19 mouse cellular contexts compared by ENCODE assay signal in genomic region chr14:27364668-27365257, GRCm38 (mm10).
DNase-seq lines count a peak whose midpoint lies in the region; ATAC-seq and TF ChIP-seq lines count a peak whose summit lies in the region.
"Had no signal": no experiment of that assay in that cellular context is flagged by ENCODE, and none has a peak within 500 bp of the region (broad histone marks: within the 10 kb centered on the region; RNA-seq: fewer than 3 reads in every experiment).

No protein-coding gene starts in this region.

- dilution Hi-C loops in CH12.LX (cut with MboI; ENCODE audit: extremely low pct_ligation_motif_present, extremely low pct_unique_long_range_greater_than_20kb, low sequenced_read_pairs): no loop called here

- DNase-seq in CH12.LX (ENCODE audit: extremely low read depth) (peak; percentile 59), MEL (ENCODE audit: low read depth, low spot score) (peak; percentile 27)
- no peak for DNase-seq in kidney, postnatal 0 days (ENCODE audit: low spot score)
- DNase-seq in limb, embryonic 14.5 days (ENCODE audit: low spot score): peak; percentile 9
- DNase-seq in frontal cortex, postnatal 14 days (ENCODE audit: low spot score in 2 of 2): no peak
- DNase-seq in heart, postnatal 25 days (ENCODE audit: low spot score): no peak
- DNase-seq: adrenal gland, postnatal 10 days; cerebellum, adult 2 months; gastrocnemius, postnatal 25 days; heart, postnatal 14 days; thymus, postnatal 14 days had no signal

- H3K9ac ChIP-seq in CH12.LX (ENCODE audit: insufficient read depth, low read depth) (0 out of 2 replicates have a peak overlapping the region, but pooled peaks have one; percentile 30), MEL (ENCODE audit: control insufficient read depth, low read depth, low read length, poor library complexity, severe bottlenecking) (no peak overlapping the region)
- H3K9ac ChIP-seq in kidney, postnatal 0 days (ENCODE audit: low read depth, low read length): no peak overlapping the region
- no peak overlapping the region for H3K9ac ChIP-seq in limb, embryonic 14.5 days (ENCODE audit: low read depth, low read length, severe bottlenecking)
- H3K9ac ChIP-seq: liver, embryonic 15.5 days; midbrain, embryonic 15.5 days had no signal

- 68% methylated on average over 5 of the region's 5 CpGs for WGBS in kidney, postnatal 0 days
- 50% methylated on average over 5 of the region's 5 CpGs for WGBS in limb, embryonic 14.5 days

- intact Hi-C loops in heart, postnatal 25 days (cut with DNase I): no loop called here

- H3K9me3 ChIP-seq in CH12.LX (replicated peaks; ENCODE audit: low read length): no peaks in the 10 kb centered on the region
- H3K9me3 ChIP-seq in MEL (replicated peaks; ENCODE audit: insufficient read depth, low read length): no peaks in the 10 kb centered on the region
- H3K9me3 ChIP-seq in kidney, postnatal 0 days (replicated peaks; ENCODE audit: low read length): no peaks in the 10 kb centered on the region
- no peaks in the 10 kb centered on the region for H3K9me3 ChIP-seq in limb, embryonic 14.5 days (ENCODE audit: control insufficient read depth, low read length)
- H3K9me3 ChIP-seq: liver, embryonic 15.5 days; midbrain, embryonic 15.5 days had no signal

- H3K27ac ChIP-seq in CH12.LX (ENCODE audit: insufficient read depth, low read depth) (peak overlapping the region; percentile 29; the same call in 1 of the 2 replicates), MEL (ENCODE audit: control insufficient read depth, low read depth, low read length) (no peak overlapping the region)
- no peak overlapping the region for H3K27ac ChIP-seq in kidney, postnatal 0 days
- no peak overlapping the region for H3K27ac ChIP-seq in limb, embryonic 14.5 days (replicated peaks; ENCODE audit: low read depth, low read length)
- H3K27ac ChIP-seq: liver, embryonic 15.5 days; midbrain, embryonic 15.5 days had no signal

- H3K79me2 ChIP-seq in CH12.LX (replicated peaks; ENCODE audit: control insufficient read depth, extremely low read depth, insufficient read depth, poor library complexity, severe bottlenecking): no peaks in the 10 kb centered on the region
- no peaks in the 10 kb centered on the region for H3K79me2 ChIP-seq in MEL (ENCODE audit: control insufficient read depth, insufficient read depth, low read length, poor library complexity)

- TF ChIP-seq RAD21 in CH12.LX (IDR thresholded peaks at IDR 0.05; ENCODE audit: low read depth, low read length) (no peak), MEL (IDR thresholded peaks at IDR 0.05; ENCODE audit: low read depth, low read length) (no peak)

- peak; percentile 75 for ATAC-seq in kidney, postnatal 0 days (replicated peaks; ENCODE audit: low FRiP score, low read depth)
- no peak for ATAC-seq in limb, embryonic 14.5 days (ENCODE audit: low FRiP score, low read depth)
- ATAC-seq in erythroblast, adult 5-6 weeks (replicated peaks; ENCODE audit: low FRiP score, poor library complexity, severe bottlenecking): no peak
- ATAC-seq: CD4-positive, CD25-positive, alpha-beta regulatory T cell, adult 4 months; hindbrain, embryonic 16.5 days; intestine, postnatal 0 days; lung, postnatal 0 days; midbrain, embryonic 15.5 days had no signal

- no peaks in the 10 kb centered on the region for H3K36me3 ChIP-seq in CH12.LX (replicated peaks in 1 of 2; ENCODE audit: control insufficient read depth in 1 of 2, insufficient read depth in 1 of 2, low read length in 1 of 2)
- peaks cover 0 to 3% of the 10 kb centered on the region in 2 experiments; a peak in 1 of 4 replicates for H3K36me3 ChIP-seq in MEL (ENCODE audit: control insufficient read depth in 1 of 2, insufficient read depth in 2 of 2, low read length in 2 of 2)
- no peaks in the 10 kb centered on the region for H3K36me3 ChIP-seq in kidney, postnatal 0 days (ENCODE audit: insufficient read depth, low read length)
- H3K36me3 ChIP-seq in limb, embryonic 14.5 days (ENCODE audit: control insufficient read depth, insufficient read depth, low read length): no peaks in the 10 kb centered on the region
- H3K36me3 ChIP-seq: liver, embryonic 15.5 days; midbrain, embryonic 15.5 days had no signal

- TF ChIP-seq CTCF in CH12.LX (conservative IDR thresholded peaks at IDR 0.05 in 1 of 2, IDR thresholded peaks at IDR 0.05 in 1 of 2; ENCODE audit: low read depth in 2 of 2, low read length in 2 of 2) (no peak), MEL (IDR thresholded peaks at IDR 0.05 in 2 of 3, conservative IDR thresholded peaks at IDR 0.05 in 1 of 3; ENCODE audit: control insufficient read depth in 1 of 3, insufficient read depth in 1 of 3, low read depth in 2 of 3, low read length in 3 of 3, poor library complexity in 1 of 3, severe bottlenecking in 1 of 3) (no peak)
- TF ChIP-seq CTCF in kidney, postnatal 0 days (IDR thresholded peaks at IDR 0.05; ENCODE audit: low read depth): no peak

- peaks cover 10 to 51% of the 10 kb centered on the region in 2 experiments for H3K4me1 ChIP-seq in CH12.LX (ENCODE audit: control insufficient read depth in 1 of 2, insufficient read depth in 2 of 2)
- no peaks in the 10 kb centered on the region for H3K4me1 ChIP-seq in MEL (ENCODE audit: control insufficient read depth in 1 of 2, insufficient read depth in 2 of 2, low read length in 2 of 2)
- H3K4me1 ChIP-seq in kidney, postnatal 0 days (replicated peaks; ENCODE audit: insufficient read depth, low read length): peaks cover 7% of the 10 kb centered on the region
- peaks cover 56% of the 10 kb centered on the region for H3K4me1 ChIP-seq in limb, embryonic 14.5 days (ENCODE audit: control insufficient read depth, insufficient read depth, low read length)
- H3K4me1 ChIP-seq: liver, embryonic 15.5 days; midbrain, embryonic 15.5 days had no signal

- peak overlapping the region; percentile 21; the same call in 1 of the 2 replicates for H3K4me2 ChIP-seq in CH12.LX (ENCODE audit: insufficient read depth, low read depth, poor library complexity, severe bottlenecking)
- no peak overlapping the region for H3K4me2 ChIP-seq in kidney, postnatal 0 days (ENCODE audit: low read length)
- H3K4me2 ChIP-seq in limb, embryonic 14.5 days (replicated peaks; ENCODE audit: low read depth, low read length, severe bottlenecking): no peak overlapping the region
- H3K4me2 ChIP-seq: heart, embryonic 11.5 days; liver, embryonic 15.5 days; midbrain, embryonic 15.5 days had no signal

- in situ Hi-C loops in CH12.LX (cut with MboI; ENCODE audit: low pct_ligation_motif_present, low pct_unique_long_range_greater_than_20kb, low sequenced_read_pairs): no loop called here

- H3K4me3 ChIP-seq in CH12.LX (replicated peaks in 1 of 3; ENCODE audit: low read depth in 2 of 3, low read length in 2 of 3, poor library complexity in 1 of 3) (no peak overlapping the region), MEL (ENCODE audit: control insufficient read depth in 1 of 2, insufficient read depth in 1 of 2, low read depth in 2 of 2, low read length in 2 of 2) (no peak overlapping the region)
- H3K4me3 ChIP-seq in kidney, postnatal 0 days (replicated peaks; ENCODE audit: low read depth, low read length): no peak overlapping the region
- no peak overlapping the region for H3K4me3 ChIP-seq in limb, embryonic 14.5 days (replicated peaks; ENCODE audit: low read length)
- H3K4me3 ChIP-seq: liver, embryonic 15.5 days; midbrain, embryonic 15.5 days had no signal

- TF ChIP-seq POLR2A in CH12.LX (IDR thresholded peaks at IDR 0.05; ENCODE audit: low read depth, low read length): no peak
- no peak for TF ChIP-seq POLR2A in MEL (IDR thresholded peaks at IDR 0.05; ENCODE audit: control insufficient read depth in 1 of 2, insufficient read depth in 1 of 2, low read depth in 1 of 2, low read length in 2 of 2, poor library complexity in 1 of 2)
- no peak for TF ChIP-seq POLR2A in limb, embryonic 14.5 days (IDR thresholded peaks at IDR 0.05; ENCODE audit: borderline replicate concordance, extremely low read depth, insufficient read depth, insufficient read length)

- no peaks in the 10 kb centered on the region for H3K27me3 ChIP-seq in CH12.LX (replicated peaks)
- no peaks in the 10 kb centered on the region for H3K27me3 ChIP-seq in MEL (ENCODE audit: control insufficient read depth in 1 of 2, insufficient read depth in 2 of 2, low read length in 2 of 2)
- no peaks in the 10 kb centered on the region for H3K27me3 ChIP-seq in kidney, postnatal 0 days (ENCODE audit: insufficient read depth, low read length)
- no peaks in the 10 kb centered on the region for H3K27me3 ChIP-seq in limb, embryonic 14.5 days (ENCODE audit: control insufficient read depth, insufficient read depth, low read length)
- H3K27me3 ChIP-seq: liver, embryonic 15.5 days; midbrain, embryonic 15.5 days had no signal

- TF ChIP-seq EP300 in CH12.LX (IDR thresholded peaks at IDR 0.05; ENCODE audit: low read length) (peak; percentile 61), MEL (IDR thresholded peaks at IDR 0.05; ENCODE audit: low read depth in 1 of 2, low read length in 2 of 2) (no peak)

TF ChIP-seq in CH12.LX, 34 proteins besides CTCF, POLR2A, EP300 and RAD21:
- TF ChIP-seq UBTF (IDR thresholded peaks at IDR 0.05; ENCODE audit: low read depth, low read length) (no peak), ETS1 (conservative IDR thresholded peaks at IDR 0.05; ENCODE audit: low read depth, low read length) (peak; percentile 59)

TF ChIP-seq in MEL, 35 proteins besides CTCF, POLR2A, EP300 and RAD21:
- TF ChIP-seq ZKSCAN1 (IDR thresholded peaks at IDR 0.05; ENCODE audit: low read depth, low read length) (no peak), RCOR1 (IDR thresholded peaks at IDR 0.05; ENCODE audit: low read depth, low read length) (no peak), TAL1 (IDR thresholded peaks at IDR 0.05; ENCODE audit: low read length) (0 out of 2 replicates have a peak, but pooled peaks have one; percentile 9), TBP (IDR thresholded peaks at IDR 0.05; ENCODE audit: low read depth, low read length) (no peak)

Comparison
In these comparisons a context has a peak if more than half of its experiments do, and no peak if none do; other contexts are left out.
1. DNase-seq: peak in CH12.LX (single experiment), MEL (single experiment) and limb, embryonic 14.5 days (single experiment); none in kidney, postnatal 0 days (single experiment), frontal cortex, postnatal 14 days (0 of 2) and heart, postnatal 25 days (single experiment).
2. Of the 35 proteins assayed by ChIP-seq in both MEL and CH12.LX: peak only in MEL: none; only in CH12.LX: EP300 and ETS1; in both: none; in neither: 33.